Comparison of ENCODE assay signal across 8 mouse cellular contexts in genomic region chr13:97938596-97939297, GRCm38 (mm10).
DNase-seq lines count a peak whose midpoint lies in the region; ATAC-seq and TF ChIP-seq lines count a peak whose summit lies in the region.

No protein-coding gene starts in this region.

- TF ChIP-seq CTCF in cortical plate, adult 2 months (IDR thresholded peaks at IDR 0.05; ENCODE audit: extremely low read depth, insufficient read depth, low read length): peak; percentile 82

- H3K4me1 ChIP-seq in heart, embryonic 11.5 days (ENCODE audit: control insufficient read depth, insufficient read depth, low read length): no peaks in the 10 kb centered on the region
- H3K4me1 ChIP-seq in cortical plate, adult 2 months (ENCODE audit: control insufficient read depth, insufficient read depth, low read length): no peaks in the 10 kb centered on the region
- H3K4me1 ChIP-seq in midbrain, embryonic 16.5 days (ENCODE audit: control insufficient read depth, insufficient read depth, low read length): peaks cover 9% of the 10 kb centered on the region; the same call in 1 of the 2 replicates

- intact Hi-C loops in gastrocnemius, postnatal 14 days (cut with DNase I; ENCODE audit: low total_unique reads): loop anchor here (2.0 to 10.0 kb wide), 2 partner anchors 64 to 704 kb away; no protein-coding TSS in a partner anchor
- intact Hi-C loops in left cerebral cortex, postnatal 36 days (cut with DNase I): loop anchor here (1.0 to 10.0 kb wide), 4 partner anchors 186 to 703 kb away; no protein-coding TSS in a partner anchor

- peaks cover 3% of the 10 kb centered on the region; the same call in 1 of the 2 replicates for H3K27me3 ChIP-seq in heart, embryonic 11.5 days (ENCODE audit: control insufficient read depth, insufficient read depth, low read length)
- H3K27me3 ChIP-seq in midbrain, embryonic 16.5 days (ENCODE audit: control insufficient read depth, insufficient read depth, low read depth, low read length): no peaks in the 10 kb centered on the region

- H3K9ac ChIP-seq in heart, embryonic 11.5 days (ENCODE audit: low read depth, low read length): no peak overlapping the region
- H3K9ac ChIP-seq in midbrain, embryonic 16.5 days (ENCODE audit: low read depth, low read length): no peak overlapping the region

- no peak overlapping the region for H3K27ac ChIP-seq in heart, embryonic 11.5 days (ENCODE audit: low read depth, low read length)
- no peak overlapping the region for H3K27ac ChIP-seq in cortical plate, adult 2 months (ENCODE audit: insufficient read depth, low read length)
- H3K27ac ChIP-seq in midbrain, embryonic 16.5 days (ENCODE audit: low read length): no peak overlapping the region

- TF ChIP-seq POLR2A in cortical plate, adult 2 months (IDR thresholded peaks at IDR 0.05; ENCODE audit: extremely low read depth, insufficient read depth, low read length): no peak

- no peak overlapping the region for H3K4me3 ChIP-seq in heart, embryonic 11.5 days (ENCODE audit: low read depth, low read length)
- no peak overlapping the region for H3K4me3 ChIP-seq in cortical plate, adult 2 months (ENCODE audit: insufficient read depth, low read length)
- H3K4me3 ChIP-seq in midbrain, embryonic 16.5 days (ENCODE audit: low read depth, low read length): no peak overlapping the region

- 31% methylated on average over 18 of the region's 18 CpGs for WGBS in heart, embryonic 11.5 days (ENCODE audit: insufficient replicate concordance)
- WGBS in midbrain, embryonic 16.5 days: 33% methylated on average over 18 of the region's 18 CpGs

- H3K9me3 ChIP-seq in heart, embryonic 11.5 days (replicated peaks; ENCODE audit: control insufficient read depth, low read length): no peaks in the 10 kb centered on the region
- no peaks in the 10 kb centered on the region for H3K9me3 ChIP-seq in midbrain, embryonic 16.5 days (replicated peaks; ENCODE audit: control insufficient read depth, low read length, poor library complexity, severe bottlenecking)

- ATAC-seq in heart, embryonic 11.5 days (replicated peaks; ENCODE audit: insufficient number of reproducible peaks, low FRiP score, low TSS enrichment): no peak
- peak; percentile 81 for ATAC-seq in midbrain, embryonic 16.5 days

- H3K36me3 ChIP-seq in heart, embryonic 11.5 days (ENCODE audit: control insufficient read depth, insufficient read depth, low read length): no peaks in the 10 kb centered on the region
- no peaks in the 10 kb centered on the region for H3K36me3 ChIP-seq in midbrain, embryonic 16.5 days (ENCODE audit: control insufficient read depth, insufficient read depth, low read length)

- no peak overlapping the region for H3K4me2 ChIP-seq in heart, embryonic 11.5 days
- H3K4me2 ChIP-seq in midbrain, embryonic 16.5 days (ENCODE audit: low read length): no peak overlapping the region

- DNase-seq in heart, adult 11 months: peak; percentile 95
- peak; percentile 86 for DNase-seq in gastrocnemius, postnatal 14 days
- peak; percentile 67 for DNase-seq in kidney, adult 11 months
- peak; percentile 78 to 89 for DNase-seq in left cerebral cortex, postnatal 36 days (ENCODE audit: low spot score in 2 of 2)
- DNase-seq in spleen, adult 18-20 months: peak; percentile 74 to 94
